Comparison of ENCODE assay signal across 10 mouse cellular contexts in the genomic region with DNA sequence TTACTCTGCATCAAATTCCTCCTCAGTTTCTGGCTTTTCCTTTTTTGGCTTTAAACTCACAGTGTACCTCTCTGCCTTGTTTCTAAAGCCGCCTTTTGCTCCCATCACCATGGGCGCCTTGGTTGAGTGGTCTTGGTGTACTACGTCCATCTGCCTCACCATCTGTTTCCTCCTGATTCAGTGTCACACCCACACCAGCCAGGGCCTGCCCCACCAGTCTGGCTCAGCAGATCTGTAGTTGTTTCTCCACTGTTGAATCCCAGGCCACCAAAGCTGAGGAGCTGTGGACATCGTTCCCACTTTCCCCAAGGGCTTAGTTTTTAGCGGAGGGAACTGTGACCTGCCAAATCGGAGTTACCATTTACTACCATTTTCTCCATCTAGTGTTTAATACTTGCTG. TPM values are rescaled to one million over a fixed set of nuclear protein-coding genes. Genes with fewer than 3 reads are reported as not detected.
DNase-seq lines count a peak whose midpoint lies in the region; ATAC-seq and TF ChIP-seq lines count a peak whose summit lies in the region.
"Had no signal": no experiment of that assay in that cellular context is flagged by ENCODE, and none has a peak within 500 bp of the region (broad histone marks: within the 10 kb centered on the region; RNA-seq: fewer than 3 reads in every experiment).

No protein-coding gene starts in this region.

- H3K27ac ChIP-seq in hindbrain, postnatal 0 days, result peak overlapping the region; percentile 60; the same call in 1 of the 2 replicates
- H3K27ac ChIP-seq in hindbrain, embryonic 12.5 days, result no peak overlapping the region
- no peak overlapping the region for H3K27ac ChIP-seq in liver, embryonic 12.5 days
- H3K27ac ChIP-seq in gastrocnemius, adult 2 months, result no peak overlapping the region

- intact Hi-C loops in gastrocnemius, adult 2 months (cut with DNase I), result no loop called here

- no peaks in the 10 kb centered on the region; the same call in 1 of the 2 replicates for H3K4me1 ChIP-seq in hindbrain, postnatal 0 days (ENCODE audit: insufficient read depth, low read length)
- H3K4me1 ChIP-seq in hindbrain, embryonic 12.5 days, result no peaks in the 10 kb centered on the region; the same call in 1 of the 2 replicates
- H3K4me1 ChIP-seq in liver, embryonic 12.5 days, result peaks cover 29% of the 10 kb centered on the region

- no peaks in the 10 kb centered on the region for H3K36me3 ChIP-seq in hindbrain, postnatal 0 days (ENCODE audit: insufficient read depth, low read length)
- H3K36me3 ChIP-seq in hindbrain, embryonic 12.5 days, result no peaks in the 10 kb centered on the region
- peaks cover 4% of the 10 kb centered on the region; the same call in 1 of the 2 replicates for H3K36me3 ChIP-seq in liver, embryonic 12.5 days

- H3K9me3 ChIP-seq in hindbrain, postnatal 0 days (ENCODE audit: low read length), result no peaks in the 10 kb centered on the region
- no peaks in the 10 kb centered on the region for H3K9me3 ChIP-seq in hindbrain, embryonic 12.5 days (replicated peaks)
- H3K9me3 ChIP-seq in liver, embryonic 12.5 days (replicated peaks), result no peaks in the 10 kb centered on the region

- WGBS in hindbrain, postnatal 0 days, result 50% methylated on average over 6 of the region's 6 CpGs
- 82% methylated on average over 6 of the region's 6 CpGs for WGBS in hindbrain, embryonic 12.5 days
- 39% methylated on average over 6 of the region's 6 CpGs for WGBS in liver, embryonic 12.5 days (ENCODE audit: insufficient replicate concordance)

- ATAC-seq in hindbrain, postnatal 0 days, result peak; percentile 82
- ATAC-seq in hindbrain, embryonic 12.5 days (ENCODE audit: low FRiP score), result no peak
- ATAC-seq in liver, embryonic 12.5 days, result peak; percentile 81
- ATAC-seq: lung, postnatal 0 days had no signal

- H3K27me3 ChIP-seq in hindbrain, postnatal 0 days (ENCODE audit: insufficient read depth, low read length), result no peaks in the 10 kb centered on the region
- no peaks in the 10 kb centered on the region for H3K27me3 ChIP-seq in hindbrain, embryonic 12.5 days
- no peaks in the 10 kb centered on the region for H3K27me3 ChIP-seq in liver, embryonic 12.5 days (replicated peaks)

- no peak overlapping the region for H3K4me2 ChIP-seq in hindbrain, postnatal 0 days (ENCODE audit: low read depth, low read length)
- H3K4me2 ChIP-seq in hindbrain, embryonic 12.5 days (replicated peaks), result no peak overlapping the region
- H3K4me2 ChIP-seq in liver, embryonic 12.5 days, result no peak overlapping the region

- H3K4me3 ChIP-seq in hindbrain, postnatal 0 days (ENCODE audit: low read length), result no peak overlapping the region
- no peak overlapping the region for H3K4me3 ChIP-seq in hindbrain, embryonic 12.5 days
- H3K4me3 ChIP-seq in liver, embryonic 12.5 days, result no peak overlapping the region
- no peak overlapping the region for H3K4me3 ChIP-seq in gastrocnemius, adult 2 months
- H3K4me3 ChIP-seq: myocyte had no signal

- no peak for TF ChIP-seq CTCF in hindbrain, postnatal 0 days (IDR thresholded peaks at IDR 0.05; ENCODE audit: low read depth)
- no peak for TF ChIP-seq CTCF in gastrocnemius, adult 2 months (IDR thresholded peaks at IDR 0.05)

- peak; percentile 76 for DNase-seq in hindbrain, postnatal 0 days (ENCODE audit: low spot score)
- DNase-seq in brain, adult 2 months (ENCODE audit: low read depth, low spot score), result peak; percentile 99
- peak; percentile 97 for DNase-seq in cerebellum, adult 9-11 months
- DNase-seq in embryo, embryonic 10.5 days (ENCODE audit: low spot score), result no peak
- DNase-seq in gastrocnemius, adult 2 months, result no peak
- DNase-seq: kidney, adult 18-20 months had no signal

- no peak overlapping the region for H3K9ac ChIP-seq in hindbrain, postnatal 0 days (replicated peaks; ENCODE audit: low read length)
- no peak overlapping the region for H3K9ac ChIP-seq in hindbrain, embryonic 12.5 days
- H3K9ac ChIP-seq in liver, embryonic 12.5 days, result no peak overlapping the region

RNA-seq across cellular contexts. Expression of a gene that starts 20.0 kb away (rescaled TPM):
- 31.2 and 34.1 TPM in 2 replicates for total RNA-seq in hindbrain, postnatal 0 days (2014; rRNA removed)
- polyA plus RNA-seq in hindbrain, postnatal 0 days (2015; fragmentation: Nextera tagmentation; extraction: Ambion mirVana), result 15.8 and 18.3 TPM in 2 replicates
- 14.7 and 17.3 TPM in 2 replicates for polyA plus RNA-seq in hindbrain, embryonic 12.5 days (2016; fragmentation: Nextera tagmentation; extraction: Ambion mirVana)
- 5.6 and 7.5 TPM in 2 replicates for polyA plus RNA-seq in liver, embryonic 12.5 days (2016; fragmentation: Nextera tagmentation; extraction: Ambion mirVana)
- 1 to 10 TPM; 3.1 to 4.1 TPM for total RNA-seq in gastrocnemius, adult 2 months (2021)

RNA-seq across cellular contexts. Expression of a gene that starts 24.2 kb away (rescaled TPM):
- 20.3 and 20.7 TPM in 2 replicates for total RNA-seq in hindbrain, postnatal 0 days (2014; rRNA removed)
- 40.2 and 40.5 TPM in 2 replicates for polyA plus RNA-seq in hindbrain, postnatal 0 days (2015; fragmentation: Nextera tagmentation; extraction: Ambion mirVana)
- polyA plus RNA-seq in hindbrain, embryonic 12.5 days (2016; fragmentation: Nextera tagmentation; extraction: Ambion mirVana), result 78.4 and 80.1 TPM in 2 replicates
- 34.7 and 35.8 TPM in 2 replicates for polyA plus RNA-seq in liver, embryonic 12.5 days (2016; fragmentation: Nextera tagmentation; extraction: Ambion mirVana)
- total RNA-seq in gastrocnemius, adult 2 months (2021), result 1 to 10 TPM; 2.8 to 5.9 TPM

Comparison
In these comparisons a context has a peak if more than half of its experiments do, and no peak if none do; other contexts are left out.
1. DNase-seq: peak in hindbrain, postnatal 0 days (single experiment), brain, adult 2 months (single experiment) and cerebellum, adult 9-11 months (single experiment); none in embryo, embryonic 10.5 days (single experiment) and gastrocnemius, adult 2 months (single experiment).